Comparison of ENCODE assay signal across 21 mouse cellular contexts in genomic region chr12:99197031-99197430, GRCm38 (mm10).
A peak's percentile ranks its signal among the peaks of the same experiment; 100 is the strongest.
DNase-seq lines count a peak whose midpoint lies in the region; ATAC-seq and TF ChIP-seq lines count a peak whose summit lies in the region.
"Had no signal": no experiment of that assay in that cellular context is flagged by ENCODE, and none has a peak within 500 bp of the region (broad histone marks: within the 10 kb centered on the region; RNA-seq: fewer than 3 reads in every experiment).

No protein-coding gene starts in this region.

- H3K9me3 ChIP-seq in neural tube, embryonic 14.5 days (ENCODE audit: control insufficient read depth, low read length), result no peaks in the 10 kb centered on the region
- no peaks in the 10 kb centered on the region for H3K9me3 ChIP-seq in midbrain, embryonic 13.5 days
- H3K9me3 ChIP-seq: heart, embryonic 13.5 days; hindbrain, embryonic 12.5 days; limb, embryonic 13.5 days; liver, embryonic 12.5 days; midbrain, embryonic 12.5 days had no signal

- H3K36me3 ChIP-seq in neural tube, embryonic 14.5 days (ENCODE audit: control insufficient read depth, insufficient read depth, low read length), result no peaks in the 10 kb centered on the region
- H3K36me3 ChIP-seq in midbrain, embryonic 13.5 days, result peaks cover 15% of the 10 kb centered on the region

- peaks cover 8% of the 10 kb centered on the region; the same call in 1 of the 2 replicates for H3K4me1 ChIP-seq in neural tube, embryonic 14.5 days (ENCODE audit: control insufficient read depth, insufficient read depth, low read length)
- H3K4me1 ChIP-seq in midbrain, embryonic 13.5 days (replicated peaks), result peaks cover 13% of the 10 kb centered on the region
- H3K4me1 ChIP-seq: liver, embryonic 12.5 days had no signal

- no peak overlapping the region for H3K4me2 ChIP-seq in neural tube, embryonic 14.5 days (ENCODE audit: low read depth, low read length)
- no peak overlapping the region for H3K4me2 ChIP-seq in midbrain, embryonic 13.5 days (replicated peaks)
- H3K4me2 ChIP-seq: heart, embryonic 13.5 days; hindbrain, embryonic 12.5 days; limb, embryonic 13.5 days; liver, embryonic 12.5 days; midbrain, embryonic 12.5 days had no signal

- H3K9ac ChIP-seq in neural tube, embryonic 14.5 days (replicated peaks; ENCODE audit: low read depth, low read length), result no peak overlapping the region
- no peak overlapping the region for H3K9ac ChIP-seq in midbrain, embryonic 13.5 days (replicated peaks)
- H3K9ac ChIP-seq: heart, embryonic 13.5 days; hindbrain, embryonic 12.5 days; limb, embryonic 13.5 days; liver, embryonic 12.5 days; midbrain, embryonic 12.5 days had no signal

- WGBS in neural tube, embryonic 14.5 days, result 23% methylated on average over 7 of the region's 7 CpGs
- 81% methylated on average over 7 of the region's 7 CpGs for WGBS in midbrain, embryonic 13.5 days

- H3K4me3 ChIP-seq in neural tube, embryonic 14.5 days (ENCODE audit: low read depth, low read length), result no peak overlapping the region
- H3K4me3 ChIP-seq in midbrain, embryonic 13.5 days (replicated peaks), result no peak overlapping the region
- H3K4me3 ChIP-seq: heart, embryonic 13.5 days; hindbrain, embryonic 12.5 days; limb, embryonic 13.5 days; liver, embryonic 12.5 days; midbrain, embryonic 12.5 days had no signal

- H3K27me3 ChIP-seq in neural tube, embryonic 14.5 days (ENCODE audit: control insufficient read depth, insufficient read depth, low read length), result no peaks in the 10 kb centered on the region
- H3K27me3 ChIP-seq in midbrain, embryonic 13.5 days, result no peaks in the 10 kb centered on the region
- H3K27me3 ChIP-seq: heart, embryonic 13.5 days; hindbrain, embryonic 12.5 days; limb, embryonic 13.5 days; liver, embryonic 12.5 days; midbrain, embryonic 12.5 days had no signal

- ATAC-seq in neural tube, embryonic 14.5 days (ENCODE audit: low read depth), result peak; percentile 70
- ATAC-seq in midbrain, embryonic 13.5 days, result no peak
- ATAC-seq: liver, embryonic 12.5 days had no signal

- TF ChIP-seq CTCF in brain, embryonic 14.5 days (IDR thresholded peaks at IDR 0.05; ENCODE audit: borderline replicate concordance, extremely low read depth, insufficient read depth, insufficient read length), result no peak

- DNase-seq in heart, adult 11 months, result peak; percentile 94
- DNase-seq in heart, adult 8-10 months (ENCODE audit: low spot score), result no peak
- DNase-seq in layer of hippocampus, adult 9-11 months, result peak; percentile 47
- no peak for DNase-seq in layer of hippocampus, postnatal 10 days (ENCODE audit: low spot score in 2 of 2)
- DNase-seq in brain, embryonic 14.5 days (ENCODE audit: low read depth), result peak; percentile 40
- DNase-seq: adrenal gland, postnatal 10 days; cerebellum, adult 9-10 months; gastrocnemius, postnatal 14 days; heart, postnatal 14 days; kidney, adult 8-10 months; kidney, postnatal 14 days; lung, adult 18-20 months; lung, postnatal 14 days; right cerebral cortex, postnatal 14 days had no signal

- no peak for TF ChIP-seq POLR2A in brain, embryonic 14.5 days (IDR thresholded peaks at IDR 0.05; ENCODE audit: borderline replicate concordance, extremely low read depth, insufficient read depth, insufficient read length, poor library complexity, severe bottlenecking)

- H3K27ac ChIP-seq in neural tube, embryonic 14.5 days (ENCODE audit: low read depth, low read length), result peak overlapping the region; percentile 12; the same call in 1 of the 2 replicates
- H3K27ac ChIP-seq in midbrain, embryonic 13.5 days, result no peak overlapping the region
- H3K27ac ChIP-seq: heart, embryonic 13.5 days; hindbrain, embryonic 12.5 days; limb, embryonic 13.5 days; liver, embryonic 12.5 days; midbrain, embryonic 12.5 days had no signal

Comparison
In these comparisons a context has a peak if more than half of its experiments do, and no peak if none do; other contexts are left out.
1. DNase-seq: peak in heart, adult 11 months (single experiment), layer of hippocampus, adult 9-11 months (single experiment) and brain, embryonic 14.5 days (single experiment); none in heart, adult 8-10 months (single experiment) and layer of hippocampus, postnatal 10 days (0 of 2).